Mouse (Mus musculus) bone marrow, adult 2 months (tissue): ENCODE measurements around the gene Elobl.

Experiments
- CTCF ChIP-seq: fragments of 200-500 bp; IDR thresholded peaks from 2 replicates; pipeline ENCODE4 v1.5.1; 2011; ENCODE audit warnings: low read length, control low read depth; ENCODE audit not compliant: control insufficient read depth, insufficient read depth
- POLR2A ChIP-seq: fragments of 200-500 bp; IDR thresholded peaks from 2 replicates; pipeline ENCODE4 v1.6.1; 2011; ENCODE audit warnings: low read depth, mild to moderate bottlenecking, control low read depth, low read length, borderline replicate concordance; ENCODE audit not compliant: control insufficient read depth

DNA sequence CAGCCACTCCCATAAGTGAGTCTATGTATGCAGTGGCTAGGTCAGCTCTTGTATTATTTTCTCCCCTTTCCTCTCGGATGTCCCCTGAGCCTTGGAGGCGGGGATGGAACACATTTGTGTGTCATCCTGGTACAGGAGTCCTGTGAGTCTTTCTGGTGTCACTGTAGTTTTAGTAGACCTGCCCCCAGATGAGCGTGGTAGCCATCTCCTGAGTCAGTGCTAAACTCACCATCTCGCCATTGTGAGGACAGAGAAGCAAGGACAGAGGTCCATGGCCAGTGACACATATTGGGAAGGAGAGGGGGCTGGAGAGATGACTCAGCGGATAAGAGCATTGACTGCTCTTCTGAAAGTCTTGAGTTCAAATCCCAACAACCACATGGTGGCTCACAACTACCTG, 10.5 kb upstream of the Elobl start:
- TF ChIP-seq POLR2A (no peak), CTCF (no peak)
